Mouse (Mus musculus) testis, postnatal 10 days (tissue): Measurements from ENCODE around the gene Hsp90ab1.

ENCODE experiments used
- DNase-seq: peaks from one replicate; pipeline ENCODE4 v3.0.0; 2021; ENCODE audit warnings: low spot score

Hsp90ab1 gene

DNA sequence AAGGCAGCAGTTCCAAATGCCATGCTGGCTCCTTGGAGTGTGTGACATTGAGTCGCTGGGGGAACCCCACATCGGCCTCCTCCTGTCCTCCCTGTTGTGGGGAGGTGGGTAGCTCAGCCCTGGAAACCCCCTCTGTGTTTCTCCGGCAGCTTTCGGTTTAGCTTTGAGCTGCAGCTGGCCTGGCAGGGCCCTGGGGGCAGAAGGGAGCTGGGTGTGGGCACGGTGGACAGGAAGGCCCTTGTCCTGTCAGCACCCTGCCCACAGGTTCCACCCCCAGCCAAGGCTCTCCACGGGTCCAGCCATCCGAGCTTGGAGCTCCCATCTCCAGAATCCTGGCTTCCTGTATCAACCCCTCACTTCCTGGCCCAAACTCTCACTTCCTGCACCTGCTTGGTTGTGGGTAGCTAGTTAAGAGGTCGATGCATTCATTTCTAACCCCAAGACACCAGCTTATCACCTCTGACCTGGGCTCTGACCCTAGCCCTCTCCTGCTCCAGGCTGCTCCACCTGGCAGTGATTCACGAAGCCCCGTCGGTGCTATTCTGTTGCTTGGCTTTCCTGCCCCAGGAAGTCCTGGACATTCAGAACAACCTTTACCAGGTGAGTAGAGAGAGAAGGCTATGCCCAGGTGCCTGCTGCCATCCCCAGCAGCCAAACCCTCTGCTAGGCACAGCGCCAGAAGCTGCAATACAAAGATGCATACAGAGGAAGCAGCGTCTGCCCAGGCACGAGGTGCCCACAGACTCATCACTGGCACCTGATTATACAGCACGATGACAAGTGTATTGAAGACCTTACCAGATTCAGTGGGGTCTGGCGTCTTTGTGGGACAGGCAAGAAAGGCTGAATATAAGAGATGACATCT is 14.8 kb downstream of the Hsp90ab1 start:
- DNase-seq, result no peak

DNA sequence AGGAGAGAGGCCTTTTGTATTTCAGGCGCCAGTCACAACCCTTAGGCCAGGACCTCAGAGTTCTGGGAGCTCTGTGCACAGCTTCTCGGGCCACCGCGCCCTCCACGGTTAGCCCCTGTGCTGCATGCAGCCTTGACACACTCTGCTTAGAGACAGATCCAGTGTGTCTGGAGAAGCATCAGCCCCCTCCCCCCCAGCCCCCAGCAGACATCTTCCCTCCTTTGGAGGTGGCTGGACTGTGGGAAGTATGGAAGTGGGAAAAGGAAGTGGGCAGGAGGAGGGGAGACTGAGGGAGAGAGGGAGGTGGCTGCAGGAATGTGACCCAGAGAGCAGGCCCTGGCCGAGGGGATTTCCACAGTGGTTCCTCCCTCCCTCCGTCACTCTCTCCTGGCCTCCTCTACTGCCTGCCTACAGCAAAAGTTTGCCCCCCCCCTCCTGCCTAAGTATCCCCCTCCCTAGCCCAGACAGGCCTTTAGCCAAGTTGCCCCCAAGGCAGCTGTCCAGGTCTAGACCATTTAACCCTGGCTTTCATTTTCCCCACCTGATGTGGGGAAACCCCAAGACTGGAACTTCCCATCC is 15.7 kb downstream of the Hsp90ab1 start:
- no peak for DNase-seq

DNA sequence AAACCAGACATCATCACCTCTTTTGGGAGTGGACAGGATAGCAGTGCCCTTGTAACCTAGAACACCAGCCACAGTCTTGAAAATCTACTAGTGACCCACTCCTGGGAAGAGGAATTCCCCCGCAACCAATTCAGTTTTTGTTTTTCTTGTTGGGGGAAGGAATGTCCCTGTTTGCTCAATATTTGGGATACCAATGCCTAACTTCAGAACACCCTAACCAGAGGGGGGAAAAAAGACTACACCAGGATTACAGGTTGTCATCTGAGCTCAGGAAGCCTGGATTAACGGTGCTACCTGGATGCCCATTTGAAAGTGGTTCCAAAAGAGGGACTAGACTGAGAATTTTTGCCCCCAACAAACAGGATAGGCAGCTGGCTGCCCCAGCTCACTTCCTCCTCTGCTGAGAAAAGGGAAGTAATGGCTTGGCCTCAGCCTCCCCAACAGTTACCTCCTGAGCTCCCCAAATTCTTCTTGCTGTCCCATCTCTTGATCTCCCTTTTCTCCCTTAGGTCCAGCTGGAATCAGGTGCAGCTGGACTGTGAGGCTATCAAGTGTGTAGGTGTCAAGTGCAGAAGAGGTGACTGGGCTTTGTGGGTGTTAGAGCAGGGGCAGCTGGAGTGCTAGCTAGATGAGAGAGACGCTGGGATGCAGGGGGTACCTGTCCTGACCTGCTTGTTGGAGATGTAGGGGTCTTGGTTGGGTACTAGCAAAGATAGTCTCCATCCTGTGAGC is 16.4 kb downstream of the Hsp90ab1 start:
- DNase-seq, result no peak

DNA sequence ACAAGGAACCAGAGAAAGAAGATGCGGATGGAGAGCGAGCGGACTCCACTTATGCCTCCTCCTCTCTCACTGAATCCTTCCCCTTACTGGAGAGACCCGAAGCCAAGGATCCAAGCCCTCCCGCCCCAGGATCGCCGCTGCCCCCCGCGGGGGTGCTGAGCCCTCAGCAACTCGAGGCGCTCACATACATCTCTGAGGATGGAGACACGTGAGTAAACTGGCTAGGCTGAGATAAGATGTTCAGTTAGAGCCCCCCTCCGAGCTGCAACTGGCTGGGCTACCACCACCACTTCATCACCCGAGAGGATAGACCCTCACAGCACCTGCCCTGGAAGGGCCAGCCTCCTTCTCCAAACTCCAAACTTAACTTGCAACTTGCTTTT is 17.0 kb downstream of the Hsp90ab1 start:
- DNase-seq, result no peak

DNA sequence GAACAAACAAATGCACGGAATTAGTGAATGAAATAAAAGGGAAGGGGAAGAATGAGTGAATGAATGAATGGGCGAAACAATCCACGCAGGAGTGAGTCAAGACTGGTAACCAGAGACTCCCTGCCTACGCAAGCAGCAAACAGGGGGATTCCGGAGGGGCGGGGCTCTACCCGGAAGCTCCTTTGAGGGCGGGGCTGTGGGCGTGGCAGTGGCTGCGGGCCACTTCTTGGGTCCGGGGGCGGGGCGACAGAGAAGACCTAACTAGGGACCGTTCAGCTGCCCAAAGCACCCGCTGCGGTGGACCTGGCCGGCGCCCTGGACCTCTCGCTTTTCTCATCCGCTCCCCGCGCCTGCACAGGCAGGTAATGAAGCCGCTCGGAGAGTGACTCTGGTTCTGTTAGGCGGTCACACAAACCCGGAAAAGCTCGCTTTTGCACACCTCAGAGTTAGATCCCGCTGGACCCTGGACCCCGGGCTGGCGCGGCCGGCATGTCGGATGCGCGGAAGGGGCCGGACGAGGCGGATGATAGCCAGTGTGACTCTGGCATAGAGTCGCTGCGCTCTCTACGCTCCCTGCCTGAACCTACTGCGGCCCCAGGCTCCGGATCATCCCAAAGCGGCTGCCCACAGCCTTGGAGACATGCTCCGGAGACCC is 17.5 kb downstream of the Hsp90ab1 start, which contains the start of gene Nfkbie:
TSS of gene Nfkbie (plus strand) at position 252 of the 655 bp plus-strand sequence.
- peak; percentile 99 for DNase-seq

DNA sequence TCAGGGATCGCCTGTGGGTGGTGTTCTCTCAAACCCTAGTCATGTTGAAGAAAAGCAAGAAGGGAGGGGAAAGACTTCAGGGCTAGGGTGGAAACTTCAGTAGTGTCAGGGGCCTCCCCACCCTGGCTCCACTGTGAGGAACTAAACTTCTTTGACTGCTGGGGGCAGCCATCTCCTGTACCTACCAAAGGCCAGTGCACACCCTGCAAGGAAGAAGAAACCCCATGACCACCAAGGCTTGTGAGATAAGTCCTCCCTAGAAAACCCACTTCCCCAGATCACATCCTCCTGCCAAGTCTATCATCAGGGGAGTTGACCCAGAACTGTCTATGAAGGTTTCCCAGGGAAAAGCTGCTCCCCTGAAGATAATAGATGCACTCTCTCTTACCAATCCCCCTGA is 18.7 kb downstream of the Hsp90ab1 start:
- no peak for DNase-seq

DNA sequence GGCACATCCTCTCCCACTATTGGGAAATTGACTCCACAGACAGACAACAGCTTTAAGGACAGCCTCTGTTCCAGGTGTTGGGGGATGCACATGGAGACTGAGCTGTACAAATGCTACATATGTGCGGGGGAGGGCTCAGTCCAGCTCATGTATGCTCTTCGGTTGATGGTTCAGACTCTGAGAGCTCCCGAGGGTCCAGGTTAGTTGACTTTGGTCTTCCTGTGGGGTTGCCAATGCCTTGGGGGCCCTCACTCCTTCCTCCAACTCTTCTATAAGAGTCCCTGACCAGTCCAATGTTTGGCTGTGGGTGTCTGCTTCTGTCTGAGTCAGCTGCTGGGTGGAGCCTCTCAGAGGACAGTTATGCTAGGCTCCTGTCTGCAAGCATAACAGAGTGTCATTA is 20.0 kb downstream of the Hsp90ab1 start:
- no peak for DNase-seq

DNA sequence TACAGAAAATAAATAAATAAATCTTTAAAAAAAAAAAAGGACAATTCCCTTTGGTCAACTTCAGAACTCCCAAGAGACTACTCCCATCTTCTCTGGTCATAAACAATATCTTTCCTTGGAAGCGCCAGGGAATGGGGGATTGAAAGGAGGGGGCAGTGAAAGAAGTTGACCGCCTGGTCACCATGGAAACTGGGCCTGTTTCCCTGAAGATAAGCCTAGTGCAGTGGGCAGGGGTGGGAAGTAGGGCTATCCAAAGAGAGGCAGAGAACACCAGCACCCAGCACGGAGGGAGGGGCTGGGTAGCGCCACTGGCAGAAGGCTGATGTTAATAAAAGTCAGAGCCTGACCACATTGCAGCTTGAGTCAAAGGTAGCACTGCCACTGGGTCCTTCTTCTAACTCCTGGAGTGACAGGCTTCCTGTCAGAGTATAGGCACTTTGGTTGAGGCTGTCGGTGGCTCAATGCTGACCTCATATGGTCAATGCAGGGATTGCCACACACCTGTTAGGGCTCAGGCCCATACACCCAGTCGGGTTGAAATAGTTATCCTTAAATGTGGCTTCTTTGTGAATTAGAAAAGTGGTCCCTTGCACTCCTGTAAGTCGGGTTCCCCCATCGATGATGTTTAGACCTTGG is 21.1 kb downstream of the Hsp90ab1 start:
- DNase-seq, result peak; percentile 82

DNA sequence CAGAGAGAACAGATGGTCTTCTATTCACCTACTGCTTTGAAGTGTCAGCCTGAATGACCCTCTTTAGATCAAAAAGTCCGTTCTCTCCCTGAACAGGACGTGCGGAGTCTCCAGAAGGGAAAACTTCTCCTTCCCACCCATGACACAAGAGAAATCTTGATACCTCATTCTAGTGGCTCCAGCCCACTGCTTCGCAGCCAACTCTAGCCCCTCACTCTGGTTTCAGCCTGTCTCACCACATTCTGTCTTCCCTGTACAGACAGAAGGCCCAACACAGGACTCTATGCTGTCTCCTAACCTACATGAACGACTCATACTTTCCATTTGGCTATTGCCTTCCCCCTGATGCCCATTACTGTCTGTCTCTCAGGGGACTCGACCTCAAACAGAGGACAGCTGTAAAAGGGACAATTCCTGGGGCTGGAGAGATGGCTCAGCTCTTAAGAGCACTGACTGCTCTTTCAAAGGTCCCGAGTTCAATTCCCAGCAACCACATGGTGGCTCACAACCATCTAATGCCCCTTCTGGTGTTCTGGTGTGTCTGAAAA is 21.7 kb downstream of the Hsp90ab1 start:
- DNase-seq, result no peak

DNA sequence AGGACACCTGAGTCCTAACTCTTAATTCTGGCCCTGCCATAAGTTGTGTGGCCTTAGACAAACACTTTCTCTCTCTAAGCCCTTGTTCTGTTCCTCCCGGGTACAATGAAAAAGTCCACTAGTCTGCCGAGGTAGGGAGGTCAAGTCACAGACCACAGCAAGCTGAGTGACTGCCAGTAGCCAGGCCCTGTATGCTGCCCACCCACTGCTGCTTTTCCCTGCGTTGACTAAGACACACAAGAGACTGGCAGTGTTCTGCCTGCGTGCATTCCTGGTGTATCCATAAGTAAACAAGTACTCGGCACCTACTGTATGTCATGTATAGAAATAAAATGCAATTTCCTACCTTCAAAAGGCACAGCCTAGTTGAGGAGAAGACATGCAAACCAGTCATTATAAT is 22.8 kb downstream of the Hsp90ab1 start:
- no peak for DNase-seq

DNA sequence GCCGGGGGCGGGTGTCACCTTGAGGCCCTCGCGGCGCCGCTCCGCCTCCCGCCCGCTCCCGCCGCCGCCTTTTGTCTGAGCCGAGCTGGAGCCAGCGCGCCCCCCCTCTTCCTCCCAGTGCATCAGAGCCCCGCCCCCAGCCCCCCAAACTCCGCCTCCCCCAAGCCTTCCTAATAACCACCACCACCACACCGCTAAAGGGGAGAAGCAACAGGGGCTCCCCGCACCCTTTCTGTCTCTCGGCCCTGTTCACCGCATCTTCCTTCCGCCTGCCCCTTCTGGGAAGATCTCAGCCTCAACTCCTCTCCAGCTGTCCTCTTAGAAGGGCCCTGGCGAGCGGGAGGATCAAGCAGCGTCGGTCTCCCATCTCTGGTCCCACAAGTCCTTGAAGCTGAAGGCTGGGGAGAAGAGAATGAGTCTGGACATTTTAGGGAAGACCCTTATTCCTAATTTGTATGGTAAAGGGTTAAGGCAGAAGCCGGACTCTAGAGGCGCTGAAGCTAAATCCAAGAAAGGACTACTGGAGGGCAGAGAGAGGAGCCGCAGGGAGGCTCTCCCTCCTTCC is 23.4 kb downstream of the Hsp90ab1 start, which contains the start of gene Tmem151b:
TSS of gene Tmem151b (minus strand) at position 61 of the 565 bp plus-strand sequence.
- DNase-seq, result no peak

DNA sequence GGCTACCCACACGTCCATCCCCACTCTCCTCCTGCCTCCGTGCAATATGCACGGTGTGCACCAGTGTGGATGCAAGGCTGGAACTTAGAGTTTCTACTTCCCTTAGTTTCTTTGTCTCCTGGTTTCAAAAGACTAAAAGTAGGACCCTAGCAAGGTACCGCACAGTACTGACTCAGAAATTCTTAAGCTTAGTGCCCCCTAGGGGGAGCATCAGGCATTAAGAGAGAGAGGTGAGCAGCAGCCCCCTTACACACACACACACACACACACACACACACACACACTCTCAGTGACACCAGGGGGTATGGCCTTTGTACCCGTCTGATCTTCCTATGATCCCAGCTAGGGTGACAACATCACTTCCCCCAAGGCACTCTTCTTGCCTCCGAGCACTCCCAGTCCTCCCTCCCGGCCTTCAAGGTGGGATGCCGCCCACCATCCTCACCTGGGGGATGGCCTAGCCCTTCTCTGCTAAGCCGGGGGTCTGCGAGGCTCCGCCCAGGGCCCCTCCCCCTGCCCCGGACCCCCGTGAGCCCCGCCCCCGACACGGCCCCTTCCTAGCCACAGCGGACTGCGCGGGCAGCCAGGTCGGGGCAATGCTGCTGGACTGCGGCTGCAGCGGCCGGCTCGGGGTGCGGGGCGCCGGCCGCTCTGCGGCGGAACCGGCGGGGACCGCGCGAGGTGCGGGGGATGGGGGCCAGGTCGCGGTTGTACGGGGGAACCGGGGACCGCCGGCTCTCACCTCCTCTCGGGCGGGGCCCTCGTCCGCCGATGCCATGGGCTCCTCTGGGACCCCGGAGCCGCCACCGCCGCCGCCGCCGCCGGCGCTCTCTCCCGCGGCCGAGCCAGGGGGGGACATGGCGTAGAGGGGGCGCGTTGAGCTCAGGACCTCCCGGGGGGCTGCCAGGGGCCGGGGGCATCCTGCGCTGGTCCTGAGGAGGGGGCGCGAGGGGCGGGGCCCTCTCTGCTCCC is 24.2 kb downstream of the Hsp90ab1 start:
- DNase-seq, result peak; percentile 58

DNA sequence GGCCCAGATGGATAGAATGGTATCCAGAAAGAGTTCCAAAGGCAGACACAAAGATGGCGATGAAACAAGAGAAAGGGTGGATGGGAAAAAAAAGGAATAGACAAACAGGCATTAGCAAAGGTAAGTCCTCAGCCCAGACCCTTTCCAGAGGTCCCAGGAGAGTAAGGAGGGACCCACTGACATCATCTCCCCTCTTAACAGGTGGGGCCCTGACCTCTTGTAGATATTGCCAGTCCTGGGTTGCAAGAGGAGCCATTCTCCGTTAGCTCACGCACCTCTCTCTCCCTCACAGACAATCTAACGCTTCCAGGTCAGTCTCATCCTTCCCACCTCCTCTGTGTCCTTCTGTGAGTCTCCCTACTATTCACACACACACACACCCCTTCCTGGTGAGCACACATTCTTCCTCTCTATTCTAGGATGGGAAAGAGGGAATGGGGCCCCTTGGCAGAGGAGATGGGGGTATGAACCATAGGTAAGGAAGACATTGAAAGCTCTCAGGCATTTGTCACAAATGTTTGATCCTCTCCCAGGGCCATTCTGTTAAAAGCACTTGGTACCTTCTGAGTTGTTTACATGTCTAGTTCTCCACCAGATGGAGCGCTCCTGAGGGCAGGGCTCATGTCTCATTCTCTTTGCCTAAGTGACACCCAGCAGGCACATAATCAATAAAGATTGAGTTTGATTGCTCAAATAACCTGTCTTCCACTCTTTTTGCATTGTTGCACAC is 25.4 kb downstream of the Hsp90ab1 start:
- DNase-seq, result no peak

DNA sequence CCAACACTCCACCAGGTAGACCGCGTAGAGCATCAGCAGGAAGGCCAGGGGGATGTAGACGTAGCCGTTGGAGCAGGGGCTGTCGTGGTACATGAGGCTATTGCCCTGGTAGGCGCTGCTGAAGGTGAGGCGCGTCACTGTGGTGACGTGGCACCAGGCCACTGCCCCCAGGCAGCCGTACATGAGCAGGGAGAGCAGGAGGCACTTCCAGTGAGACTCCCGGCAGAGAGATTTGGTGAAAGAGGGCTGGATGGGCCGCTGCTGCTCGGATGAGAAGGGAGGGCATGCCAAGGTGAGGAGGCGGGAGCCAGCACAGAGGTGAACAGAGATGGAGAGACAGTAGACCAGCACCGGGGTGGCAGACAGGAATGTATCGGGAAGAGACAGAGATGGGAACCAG is 26.1 kb downstream of the Hsp90ab1 start:
- no peak for DNase-seq

DNA sequence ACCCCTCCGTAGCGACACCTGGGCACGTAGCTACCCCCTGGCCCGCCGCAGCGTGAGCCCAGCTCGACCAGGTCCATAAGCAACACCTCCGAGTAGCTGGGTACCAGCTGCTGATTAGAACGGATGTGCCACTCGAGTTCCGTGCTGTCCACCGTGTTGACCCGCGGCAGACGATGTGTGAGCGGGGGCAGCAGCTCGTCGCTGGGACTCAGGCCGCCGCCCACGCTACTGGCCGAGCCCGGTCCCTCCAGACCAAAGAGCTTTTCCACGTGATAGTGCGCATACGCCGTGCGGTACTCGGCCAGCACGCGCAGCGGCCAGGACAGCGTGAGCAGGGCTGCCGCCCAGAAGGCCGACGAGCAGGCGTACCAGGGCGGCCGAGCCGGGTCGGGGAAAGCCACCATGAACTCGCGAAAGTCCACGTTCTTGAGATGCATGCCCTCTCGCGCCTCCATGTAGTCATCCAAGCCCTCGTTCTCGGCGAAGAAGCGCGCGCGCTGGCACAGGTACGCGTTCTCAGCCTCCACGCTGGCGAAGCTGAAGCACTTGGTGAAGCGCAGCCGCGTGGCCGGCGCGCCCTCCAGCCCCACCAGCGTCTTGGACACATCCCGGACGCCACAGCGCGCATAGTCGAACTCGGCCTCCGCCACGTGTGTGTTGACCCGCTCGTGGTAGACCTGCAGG is 27.7 kb downstream of the Hsp90ab1 start:
- DNase-seq, result no peak

DNA sequence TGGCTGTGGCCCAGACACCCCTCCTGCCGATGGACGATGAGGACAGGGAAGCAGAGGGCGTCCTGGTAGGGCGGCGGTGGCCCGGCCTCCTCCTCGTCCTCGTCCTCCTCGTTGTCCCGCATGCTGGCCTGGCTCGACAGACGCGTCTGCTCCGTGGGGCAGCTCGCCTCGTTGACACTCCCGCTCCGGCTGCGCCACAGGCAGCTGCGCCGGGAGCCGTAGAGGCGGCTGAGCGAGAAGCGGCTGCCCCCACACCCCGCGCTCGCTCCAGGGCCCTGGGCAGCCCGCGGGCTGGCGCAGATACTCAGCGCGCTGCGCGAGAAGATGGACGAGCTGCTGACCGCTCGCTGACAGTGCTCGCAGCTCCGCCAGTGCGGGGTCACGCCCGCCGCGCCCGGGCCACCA is 28.2 kb downstream of the Hsp90ab1 start:
- no peak for DNase-seq

DNA sequence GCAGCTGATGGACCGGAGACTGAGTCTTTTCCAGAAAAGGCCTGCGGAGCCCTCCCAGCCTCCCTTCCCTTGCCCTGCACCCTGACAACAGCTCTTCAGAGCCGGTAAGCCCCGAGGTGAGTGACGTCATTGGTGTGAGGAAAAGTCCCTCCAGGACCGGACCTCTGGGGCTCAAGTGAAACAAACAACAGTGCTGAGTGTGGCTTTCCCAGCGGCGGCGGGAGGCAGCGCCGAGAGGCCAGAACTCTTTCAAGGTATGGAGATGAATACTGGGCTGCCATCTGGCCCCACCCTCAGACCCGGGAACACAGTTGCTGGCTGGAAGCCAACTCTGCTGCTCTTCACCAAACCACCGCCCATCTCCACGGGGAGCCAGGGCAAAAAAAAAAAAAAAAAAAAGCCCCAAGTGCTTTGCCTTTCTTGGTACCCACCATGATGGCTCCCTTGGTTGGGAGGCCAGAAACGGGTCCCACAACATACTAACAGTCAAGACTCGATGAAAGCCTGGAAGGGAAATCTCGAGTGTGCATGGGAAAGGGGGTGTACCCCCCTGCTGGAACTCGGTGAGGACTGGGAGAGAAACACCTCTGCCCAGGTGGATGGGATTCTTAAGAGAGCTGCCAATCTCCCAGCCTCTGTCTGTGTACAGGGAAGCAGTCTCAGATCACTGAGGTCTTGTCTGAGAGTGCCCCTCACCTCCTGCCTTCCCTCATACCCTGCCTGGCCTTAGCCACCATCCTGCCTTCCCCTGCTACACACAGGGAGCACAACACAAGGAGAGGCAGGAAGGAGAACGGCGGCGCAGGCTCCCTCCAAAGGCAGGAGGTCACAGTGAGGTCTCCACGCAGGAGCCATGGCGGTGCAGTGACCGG is 28.8 kb downstream of the Hsp90ab1 start:
- DNase-seq, result no peak

DNA sequence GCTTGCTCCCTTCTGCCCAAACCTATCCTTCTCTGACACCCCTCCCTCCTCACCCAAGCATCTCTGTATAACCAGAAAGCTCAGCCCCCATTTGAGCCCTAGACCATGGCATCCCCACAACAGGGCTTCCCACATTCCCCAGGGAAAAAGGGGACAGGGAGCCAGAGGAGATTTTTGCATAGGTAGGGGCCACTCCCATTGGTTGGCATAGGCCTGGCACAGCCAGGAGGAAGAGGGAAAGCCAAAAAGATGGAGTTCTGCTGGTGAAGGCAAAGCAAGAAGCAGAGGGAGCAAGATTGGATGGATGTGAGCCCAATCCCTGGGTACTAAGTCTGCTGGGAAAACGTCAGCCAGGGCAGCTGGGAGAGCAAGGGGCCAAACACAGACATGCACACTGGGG is 30.0 kb downstream of the Hsp90ab1 start:
- no peak for DNase-seq
